Mouse (Mus musculus): ENCODE measurements around the gene Ap5z1. TPM values are rescaled to one million over a fixed set of nuclear protein-coding genes. Genes with fewer than 3 reads are reported as not detected.
A peak's percentile ranks its signal among the peaks of the same experiment; 100 is the strongest.

The Ap5z1 gene
- polyA plus RNA-seq, 1 experiment, result 6.6 TPM

- TF ChIP-seq USF1 (IDR thresholded peaks at IDR 0.05; ENCODE audit: low read depth), result peak; percentile 2
- no peak for TF ChIP-seq FOSL1 (IDR thresholded peaks at IDR 0.05; ENCODE audit: insufficient read depth, low read length, poor library complexity, severe bottlenecking)
- TF ChIP-seq MYOD1 (IDR thresholded peaks at IDR 0.05; ENCODE audit: control insufficient read depth, insufficient read length, low read depth), result no peak
- no peak for TF ChIP-seq MYOG (IDR thresholded peaks at IDR 0.05; ENCODE audit: control insufficient read depth, extremely low read depth, insufficient read length)
- no peak overlapping the region for H3K4me3 ChIP-seq (ENCODE audit: insufficient read depth, poor library complexity, severe bottlenecking)
- peaks cover 5% of the 10 kb centered on the region for H3K36me3 ChIP-seq (ENCODE audit: control insufficient read depth, insufficient read depth)
- H3K27me3 ChIP-seq (ENCODE audit: control insufficient read depth, insufficient read depth, insufficient read length), result no peaks in the 10 kb centered on the region
- H3ac ChIP-seq (ENCODE audit: control insufficient read depth, insufficient read length, low read depth), result peak overlapping the region; percentile 67
- H3K79me3 ChIP-seq (ENCODE audit: low read depth), result peaks cover 4% of the 10 kb centered on the region
- H3K79me2 ChIP-seq (ENCODE audit: control insufficient read depth, insufficient read depth), result peaks cover 44% of the 10 kb centered on the region
These were observed 23.1 kb upstream of the Ap5z1 start for GRCm38 (mm10) chr5:142440451-142441147.

GRCm38 (mm10) chr5:142441332-142442044 lies 22.3 kb upstream of the Ap5z1 start:
- Histone ChIP-seq H3K79me2 (ENCODE audit: control insufficient read depth, insufficient read depth) (peaks cover 44% of the 10 kb centered on the region), H3K4me3 (ENCODE audit: insufficient read depth, poor library complexity, severe bottlenecking) (no peak overlapping the region)
- TF ChIP-seq MYOG (IDR thresholded peaks at IDR 0.05; ENCODE audit: control insufficient read depth, extremely low read depth, insufficient read length), result no peak
- TF ChIP-seq CTCF (IDR thresholded peaks at IDR 0.05; ENCODE audit: control insufficient read depth, insufficient read depth, insufficient read length), result no peak
- TF ChIP-seq FOSL1 (IDR thresholded peaks at IDR 0.05; ENCODE audit: insufficient read depth, low read length, poor library complexity, severe bottlenecking), result no peak
- TF ChIP-seq CEBPB (IDR thresholded peaks at IDR 0.05; ENCODE audit: low read depth), result no peak
- no peak for TF ChIP-seq USF1 (IDR thresholded peaks at IDR 0.05; ENCODE audit: low read depth)
- no peak for TF ChIP-seq MYOD1 (IDR thresholded peaks at IDR 0.05; ENCODE audit: control insufficient read depth, insufficient read length, low read depth)
- TF ChIP-seq MAX (IDR thresholded peaks at IDR 0.05), result no peak

GRCm38 (mm10) chr5:142442045-142442440 lies 21.7 kb upstream of the Ap5z1 start:
- Histone ChIP-seq H3K27me3 (ENCODE audit: control insufficient read depth, insufficient read depth, insufficient read length) (no peaks in the 10 kb centered on the region), H3K4me3 (ENCODE audit: insufficient read depth, poor library complexity, severe bottlenecking) (no peak overlapping the region), H3ac (ENCODE audit: control insufficient read depth, insufficient read length, low read depth) (peak overlapping the region; percentile 22), H3K36me3 (ENCODE audit: control insufficient read depth, insufficient read depth) (no peaks in the 10 kb centered on the region), H3K79me3 (ENCODE audit: low read depth) (peaks cover 4% of the 10 kb centered on the region), H3K79me2 (ENCODE audit: control insufficient read depth, insufficient read depth) (peaks cover 44% of the 10 kb centered on the region)
- no peak for TF ChIP-seq FOSL1 (IDR thresholded peaks at IDR 0.05; ENCODE audit: insufficient read depth, low read length, poor library complexity, severe bottlenecking)
- TF ChIP-seq CTCF (IDR thresholded peaks at IDR 0.05; ENCODE audit: control insufficient read depth, insufficient read depth, insufficient read length), result no peak
- no peak for TF ChIP-seq USF1 (IDR thresholded peaks at IDR 0.05; ENCODE audit: low read depth)
- no peak for TF ChIP-seq CEBPB (IDR thresholded peaks at IDR 0.05; ENCODE audit: low read depth)
- no peak for TF ChIP-seq MYOG (IDR thresholded peaks at IDR 0.05; ENCODE audit: control insufficient read depth, extremely low read depth, insufficient read length)
- no peak for TF ChIP-seq MYOD1 (IDR thresholded peaks at IDR 0.05; ENCODE audit: control insufficient read depth, insufficient read length, low read depth)
- TF ChIP-seq MAX (IDR thresholded peaks at IDR 0.05), result no peak

More at GRCm38 (mm10) chr5:142441332-142442044, 22.3 kb upstream of the Ap5z1 start:
- Histone ChIP-seq H3ac (ENCODE audit: control insufficient read depth, insufficient read length, low read depth) (peak overlapping the region; percentile 67), H3K27me3 (ENCODE audit: control insufficient read depth, insufficient read depth, insufficient read length) (no peaks in the 10 kb centered on the region), H3K79me3 (ENCODE audit: low read depth) (peaks cover 4% of the 10 kb centered on the region), H3K36me3 (ENCODE audit: control insufficient read depth, insufficient read depth) (no peaks in the 10 kb centered on the region)

- peaks cover 44% of the 10 kb centered on the region for H3K79me2 ChIP-seq (ENCODE audit: control insufficient read depth, insufficient read depth)
- H3K36me3 ChIP-seq (ENCODE audit: control insufficient read depth, insufficient read depth), result no peaks in the 10 kb centered on the region
- H3K27me3 ChIP-seq (ENCODE audit: control insufficient read depth, insufficient read depth, insufficient read length), result no peaks in the 10 kb centered on the region
- H3K4me3 ChIP-seq (ENCODE audit: insufficient read depth, poor library complexity, severe bottlenecking), result no peak overlapping the region
- peaks cover 4% of the 10 kb centered on the region for H3K79me3 ChIP-seq (ENCODE audit: low read depth)
- TF ChIP-seq MAX (IDR thresholded peaks at IDR 0.05), result no peak
- no peak for TF ChIP-seq MYOG (IDR thresholded peaks at IDR 0.05; ENCODE audit: control insufficient read depth, extremely low read depth, insufficient read length)
- no peak for TF ChIP-seq FOSL1 (IDR thresholded peaks at IDR 0.05; ENCODE audit: insufficient read depth, low read length, poor library complexity, severe bottlenecking)
- no peak overlapping the region for H3ac ChIP-seq (ENCODE audit: control insufficient read depth, insufficient read length, low read depth)
These were observed 20.2 kb upstream of the Ap5z1 start for GRCm38 (mm10) chr5:142443514-142443913.

GRCm38 (mm10) chr5:142443994-142444393 lies 19.8 kb upstream of the Ap5z1 start:
- H3K79me2 ChIP-seq (ENCODE audit: control insufficient read depth, insufficient read depth), result peaks cover 44% of the 10 kb centered on the region
- peaks cover 4% of the 10 kb centered on the region for H3K79me3 ChIP-seq (ENCODE audit: low read depth)
- TF ChIP-seq CEBPB (IDR thresholded peaks at IDR 0.05; ENCODE audit: low read depth), result no peak
- no peak for TF ChIP-seq MYOG (IDR thresholded peaks at IDR 0.05; ENCODE audit: control insufficient read depth, extremely low read depth, insufficient read length)
- TF ChIP-seq MYOD1 (IDR thresholded peaks at IDR 0.05; ENCODE audit: control insufficient read depth, insufficient read length, low read depth), result no peak
- no peak for TF ChIP-seq MAX (IDR thresholded peaks at IDR 0.05)
- TF ChIP-seq USF1 (IDR thresholded peaks at IDR 0.05; ENCODE audit: low read depth), result no peak
- TF ChIP-seq FOSL1 (IDR thresholded peaks at IDR 0.05; ENCODE audit: insufficient read depth, low read length, poor library complexity, severe bottlenecking), result no peak
- no peak for TF ChIP-seq CTCF (IDR thresholded peaks at IDR 0.05; ENCODE audit: control insufficient read depth, insufficient read depth, insufficient read length)

More at GRCm38 (mm10) chr5:142443994-142444393, 19.8 kb upstream of the Ap5z1 start:
- no peak overlapping the region for H3K4me3 ChIP-seq (ENCODE audit: insufficient read depth, poor library complexity, severe bottlenecking)
- H3ac ChIP-seq (ENCODE audit: control insufficient read depth, insufficient read length, low read depth), result no peak overlapping the region
- no peaks in the 10 kb centered on the region for H3K36me3 ChIP-seq (ENCODE audit: control insufficient read depth, insufficient read depth)
- no peaks in the 10 kb centered on the region for H3K27me3 ChIP-seq (ENCODE audit: control insufficient read depth, insufficient read depth, insufficient read length)
